Mouse (Mus musculus) embryonic fibroblast, embryonic 13.5 days (primary cell): ENCODE data around the gene Gm11361.

Experiments used
- CTCF ChIP-seq: IDR thresholded peaks from 2 replicates; pipeline ENCODE4 v1.5.1; 2011; ENCODE audit warnings: mild to moderate bottlenecking, control low read depth, low read length, moderate library complexity, borderline replicate concordance; ENCODE audit not compliant: insufficient read depth
- POLR2A ChIP-seq: IDR thresholded peaks from 2 replicates; pipeline ENCODE4 v1.6.1; 2011; ENCODE audit warnings: low read depth, mild to moderate bottlenecking, control low read depth, low read length, moderate library complexity

GRCm38 (mm10) chr13:28287368-28287767 lies 30.0 kb downstream of the Gm11361 start:
- TF ChIP-seq CTCF, result no peak
- TF ChIP-seq POLR2A, result no peak
